Mouse (Mus musculus) midbrain, embryonic 11.5 days (tissue): ENCODE measurements around the gene Myof. TPM values are rescaled to one million over a fixed set of nuclear protein-coding genes. Genes with fewer than 3 reads are reported as not detected.

ENCODE experiments used
- ATAC-seq: fragments of 200-750 bp; cut with Nextera tagmentation; 2 replicates; pipeline ENCODE4 v1.8.0; 2017; ENCODE audit warnings: moderate TSS enrichment, moderate library complexity; ENCODE audit not compliant: low FRiP score
- DNase-seq: peaks from one replicate; pipeline ENCODE4 v3.0.0; 2015; ENCODE audit warnings: low spot score; ENCODE audit errors: missing footprints
- H3K27ac ChIP-seq: fragments of 300-500 bp; sonication (generic); 2 replicates; pipeline ENCODE4 v1.5.1; 2014; ENCODE audit warnings: low read depth, low read length
- H3K27me3 ChIP-seq: fragments of 300-500 bp; sonication (generic); 2 replicates; pipeline ENCODE4 v1.6.1; 2014; ENCODE audit warnings: mild to moderate bottlenecking, low read length, moderate library complexity, mixed read lengths; ENCODE audit not compliant: control insufficient read depth, insufficient read depth
- H3K36me3 ChIP-seq: fragments of 300-500 bp; sonication (generic); 2 replicates; pipeline ENCODE4 v1.6.1; 2014; ENCODE audit warnings: mild to moderate bottlenecking, low read length, moderate library complexity, mixed read lengths; ENCODE audit not compliant: control insufficient read depth, insufficient read depth
- H3K4me1 ChIP-seq: fragments of 300-500 bp; sonication (generic); 2 replicates; pipeline ENCODE4 v1.6.1; 2014; ENCODE audit warnings: low read length; ENCODE audit not compliant: control insufficient read depth, insufficient read depth
- H3K4me2 ChIP-seq: fragments of 300-500 bp; sonication (generic); 2 replicates; pipeline ENCODE4 v1.6.1; 2014; ENCODE audit warnings: mild to moderate bottlenecking, moderate library complexity
- H3K4me3 ChIP-seq: fragments of 300-500 bp; sonication (generic); 2 replicates; pipeline ENCODE4 v1.5.1; 2014; ENCODE audit warnings: low read depth, low read length
- H3K9ac ChIP-seq: fragments of 300-500 bp; sonication (generic); 2 replicates; pipeline ENCODE4 v1.6.1; 2014; ENCODE audit warnings: low read length
- H3K9me3 ChIP-seq: fragments of 300-500 bp; sonication (generic); 2 replicates; pipeline ENCODE4 v1.6.1; 2016; ENCODE audit warnings: low read length; ENCODE audit not compliant: control insufficient read depth
- WGBS: fragments of 180-500 bp; shearing (Covaris S2); extraction: QIAGEN DNeasy Blood & Tissue Kit; methylation state at CpG from one replicate; pipeline ENCODE4 v1.1.7; 2014; 5-methylcytosine and 5-hydroxymethylcytosine counted together
- polyA plus RNA-seq: library from polyadenylated mRNA; unstranded; fragments of >200 nt; fragmentation: Nextera tagmentation; extraction: Ambion mirVana; gene quantifications from 2 replicates; pipeline ENCODE4 v1.2.1, GENCODE M21; 2014

The Myof gene
- polyA plus RNA-seq, 1 experiment from 2014 or later, result 3.3 TPM

GRCm38 (mm10) chr19:38003671-38004521 is 39.5 kb downstream of the Myof start:
- 81% methylated on average over 24 of the region's 24 CpGs for WGBS
- Histone ChIP-seq H3K4me3 (no peak overlapping the region), H3K4me2 (no peak overlapping the region), H3K9ac (no peak overlapping the region), H3K9me3 (no peaks in the 10 kb centered on the region), H3K27ac (no peak overlapping the region), H3K4me1 (no peaks in the 10 kb centered on the region), H3K27me3 (no peaks in the 10 kb centered on the region), H3K36me3 (no peaks in the 10 kb centered on the region)
- ATAC-seq (no peak), DNase-seq (no peak)

GRCm38 (mm10) chr19:38002816-38003215 is 40.6 kb downstream of the Myof start:
- Histone ChIP-seq H3K9ac (no peak overlapping the region), H3K4me2 (no peak overlapping the region), H3K4me3 (no peak overlapping the region), H3K36me3 (no peaks in the 10 kb centered on the region), H3K27me3 (no peaks in the 10 kb centered on the region), H3K4me1 (no peaks in the 10 kb centered on the region), H3K27ac (no peak overlapping the region), H3K9me3 (no peaks in the 10 kb centered on the region)
- ATAC-seq, result no peak
- WGBS, result 91% methylated on average over 4 of the region's 4 CpGs
- DNase-seq, result no peak

GRCm38 (mm10) chr19:38000990-38001389 is 42.4 kb downstream of the Myof start:
- no peaks in the 10 kb centered on the region for H3K4me1 ChIP-seq
- H3K4me2 ChIP-seq, result no peak overlapping the region
- no peak overlapping the region for H3K27ac ChIP-seq
- no peak overlapping the region for H3K4me3 ChIP-seq
- H3K36me3 ChIP-seq, result no peaks in the 10 kb centered on the region
- no peaks in the 10 kb centered on the region for H3K27me3 ChIP-seq
- no peak for ATAC-seq
- H3K9me3 ChIP-seq, result no peaks in the 10 kb centered on the region
- WGBS, result 85% methylated on average over 4 of the region's 4 CpGs
- no peak overlapping the region for H3K9ac ChIP-seq
- no peak for DNase-seq

- Histone ChIP-seq H3K4me2 (no peak overlapping the region), H3K9ac (no peak overlapping the region), H3K36me3 (no peaks in the 10 kb centered on the region), H3K4me1 (no peaks in the 10 kb centered on the region), H3K9me3 (no peaks in the 10 kb centered on the region), H3K27ac (no peak overlapping the region), H3K4me3 (no peak overlapping the region), H3K27me3 (no peaks in the 10 kb centered on the region)
- ATAC-seq (no peak), DNase-seq (no peak)
- 91% methylated on average over 2 of the region's 2 CpGs for WGBS
Observed at GRCm38 (mm10) chr19:37999941-38000340, 43.4 kb downstream of the Myof start.

- Histone ChIP-seq H3K4me1 (peaks cover 3% of the 10 kb centered on the region; the same call in 1 of the 2 replicates), H3K36me3 (no peaks in the 10 kb centered on the region), H3K27ac (no peak overlapping the region), H3K4me2 (no peak overlapping the region), H3K9me3 (no peaks in the 10 kb centered on the region), H3K27me3 (no peaks in the 10 kb centered on the region), H3K4me3 (no peak overlapping the region), H3K9ac (no peak overlapping the region)
- no peak for DNase-seq
- ATAC-seq, result no peak
- 87% methylated on average over 3 of the region's 3 CpGs for WGBS
Observed at GRCm38 (mm10) chr19:37994301-37994700, 49.1 kb downstream of the Myof start.

- Histone ChIP-seq H3K4me2 (no peak overlapping the region), H3K27me3 (no peaks in the 10 kb centered on the region), H3K4me1 (peaks cover 3% of the 10 kb centered on the region; the same call in 1 of the 2 replicates), H3K36me3 (no peaks in the 10 kb centered on the region), H3K9me3 (no peaks in the 10 kb centered on the region), H3K4me3 (no peak overlapping the region), H3K9ac (no peak overlapping the region), H3K27ac (no peak overlapping the region)
- 70% methylated on average over 2 of the region's 2 CpGs for WGBS
- no peak for ATAC-seq
- DNase-seq, result no peak
Observed at GRCm38 (mm10) chr19:37992184-37992554, 51.2 kb downstream of the Myof start.

GRCm38 (mm10) chr19:37991399-37992183 is 51.8 kb downstream of the Myof start:
- WGBS, result 48% methylated on average over 7 of the region's 7 CpGs
- H3K4me1 ChIP-seq, result peaks cover 3% of the 10 kb centered on the region; the same call in 1 of the 2 replicates
- DNase-seq (no peak), ATAC-seq (no peak)
- H3K4me2 ChIP-seq, result no peak overlapping the region
- H3K36me3 ChIP-seq, result no peaks in the 10 kb centered on the region
- H3K9me3 ChIP-seq, result no peaks in the 10 kb centered on the region
- no peak overlapping the region for H3K4me3 ChIP-seq
- H3K27me3 ChIP-seq, result no peaks in the 10 kb centered on the region
- H3K27ac ChIP-seq, result no peak overlapping the region
- H3K9ac ChIP-seq, result no peak overlapping the region

- Histone ChIP-seq H3K27me3 (no peaks in the 10 kb centered on the region), H3K4me1 (peaks cover 3% of the 10 kb centered on the region; the same call in 1 of the 2 replicates), H3K36me3 (no peaks in the 10 kb centered on the region), H3K27ac (no peak overlapping the region), H3K9me3 (no peaks in the 10 kb centered on the region), H3K4me3 (no peak overlapping the region), H3K9ac (no peak overlapping the region), H3K4me2 (no peak overlapping the region)
- no peak for ATAC-seq
- 84% methylated on average over 2 of the region's 2 CpGs for WGBS
- DNase-seq, result no peak
Observed at GRCm38 (mm10) chr19:37989971-37990370, 53.4 kb downstream of the Myof start.

GRCm38 (mm10) chr19:37988156-37988555 is 55.2 kb downstream of the Myof start:
- WGBS, result 92% methylated on average over 4 of the region's 4 CpGs
- Histone ChIP-seq H3K4me2 (no peak overlapping the region), H3K4me3 (no peak overlapping the region), H3K9me3 (no peaks in the 10 kb centered on the region), H3K27me3 (no peaks in the 10 kb centered on the region), H3K27ac (no peak overlapping the region), H3K36me3 (no peaks in the 10 kb centered on the region), H3K9ac (no peak overlapping the region), H3K4me1 (peaks cover 3% of the 10 kb centered on the region; the same call in 1 of the 2 replicates)
- no peak for DNase-seq
- ATAC-seq, result no peak
